Mouse (Mus musculus): Measurements from ENCODE around the gene S100a13.

DNA sequence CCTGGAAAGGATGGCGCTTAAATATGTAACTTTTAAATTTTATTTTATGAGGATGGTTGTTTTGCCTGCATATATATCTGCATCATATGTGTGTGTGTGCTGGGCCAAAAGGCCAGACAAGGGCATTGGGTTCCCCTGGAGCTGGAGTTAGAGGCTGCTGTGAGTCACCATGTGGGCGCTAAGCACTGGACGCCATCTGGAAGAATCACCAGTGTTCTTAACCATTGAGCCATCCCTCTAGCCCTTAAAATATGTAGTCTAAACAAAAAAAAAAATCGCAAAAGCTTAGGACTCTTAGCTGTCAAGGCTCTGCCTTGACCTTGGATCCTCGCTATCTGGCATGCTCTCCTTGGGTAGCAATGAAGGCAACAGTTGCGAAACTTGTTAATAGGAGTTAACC, 25.7 kb upstream of the S100a13 start:
- TF ChIP-seq POLR2A (IDR thresholded peaks at IDR 0.05; ENCODE audit: borderline replicate concordance, control insufficient read depth, low read depth, low read length) (no peak), CTCF (IDR thresholded peaks at IDR 0.05; ENCODE audit: control insufficient read depth, insufficient read depth, low read length) (no peak)

Measured in bone marrow, adult 2 months (tissue).